Mouse (Mus musculus) layer of hippocampus, postnatal 36 days (tissue): ENCODE data around the gene Faap20. TPM values are rescaled to one million over a fixed set of nuclear protein-coding genes. Genes with fewer than 3 reads are reported as not detected.

Source experiments
- DNase-seq, 2 experiments: peaks; one replicate each; pipeline ENCODE4 v3.0.0; 2022
- total RNA-seq, 2 experiments: library from RNA; stranded (reverse); gene quantifications; 2 replicates each; pipeline ENCODE4 v1.2.3; 2021

The Faap20 gene
- total RNA-seq: 10 to 100 TPM; 30.9 to 35.1 TPM

GRCm38 (mm10) chr4:155249648-155250351 lies at the start of gene Faap20:
Faap20 (plus strand) TSS chr4:155249802.
- DNase-seq: peak; percentile 81 to 84

GRCm38 (mm10) chr4:155200861-155201390 lies 48.7 kb upstream of the Faap20 start:
- DNase-seq: no peak

DNA sequence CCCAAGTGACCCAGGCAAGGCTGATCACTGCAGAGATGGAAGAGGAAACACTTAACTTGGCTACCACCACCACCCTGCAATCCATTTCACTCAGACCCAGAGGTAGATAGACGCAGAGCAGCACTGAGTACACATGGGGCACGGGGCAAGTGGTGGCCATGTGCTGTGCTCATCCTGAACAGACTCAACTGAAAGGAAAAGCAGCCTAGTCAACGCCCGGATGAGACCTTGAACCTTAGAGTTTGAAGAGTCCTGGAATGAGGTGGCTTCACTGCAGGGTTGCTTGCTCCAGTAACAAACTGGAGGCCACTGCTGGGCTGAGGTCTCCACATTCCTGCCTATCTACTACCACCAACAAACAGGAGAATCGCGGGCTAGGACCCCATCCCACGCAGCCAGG lies 47.8 kb upstream of the Faap20 start:
- DNase-seq: no peak

DNA sequence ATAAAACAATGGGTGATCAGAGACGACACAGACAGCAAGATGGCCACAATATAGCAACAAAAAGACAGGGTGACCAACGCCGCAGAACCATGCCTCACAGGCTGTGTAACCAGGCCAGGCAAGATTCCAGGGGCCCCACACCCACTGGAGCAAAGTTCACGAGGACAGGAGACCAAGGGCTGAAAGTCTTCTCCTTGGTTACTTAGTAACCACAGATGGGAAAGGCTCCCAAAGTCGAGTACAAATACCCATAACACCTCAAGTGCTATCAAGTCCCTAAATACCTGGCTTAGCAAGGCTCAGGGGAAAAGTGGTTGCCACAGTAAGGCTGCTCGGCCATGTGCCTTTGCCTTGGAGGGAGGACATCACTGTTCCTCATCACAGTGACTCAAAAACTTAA lies 43.7 kb upstream of the Faap20 start:
- no peak for DNase-seq

- no peak for DNase-seq
Measured at GRCm38 (mm10) chr4:155206498-155206897, 43.1 kb upstream of the Faap20 start.

DNA sequence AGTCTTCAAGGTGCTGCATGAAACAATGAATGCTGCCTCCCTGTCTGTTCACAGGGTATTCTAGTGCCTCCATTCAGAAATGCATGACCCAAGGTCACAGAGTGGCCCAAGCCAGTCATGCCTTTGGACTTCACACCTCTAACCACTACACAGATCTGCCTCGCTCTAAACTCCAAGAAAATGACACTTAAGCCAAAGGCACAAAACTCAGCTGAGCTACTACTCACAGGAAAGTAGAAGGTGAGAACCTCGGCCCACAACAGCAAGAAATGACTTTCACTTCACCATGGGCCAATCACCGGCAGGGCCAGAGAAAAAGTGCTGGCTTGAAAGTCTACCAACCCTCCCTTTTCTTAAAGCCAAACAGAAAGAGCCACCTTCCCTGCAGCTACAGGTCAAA lies 41.8 kb upstream of the Faap20 start:
- no peak for DNase-seq

DNA sequence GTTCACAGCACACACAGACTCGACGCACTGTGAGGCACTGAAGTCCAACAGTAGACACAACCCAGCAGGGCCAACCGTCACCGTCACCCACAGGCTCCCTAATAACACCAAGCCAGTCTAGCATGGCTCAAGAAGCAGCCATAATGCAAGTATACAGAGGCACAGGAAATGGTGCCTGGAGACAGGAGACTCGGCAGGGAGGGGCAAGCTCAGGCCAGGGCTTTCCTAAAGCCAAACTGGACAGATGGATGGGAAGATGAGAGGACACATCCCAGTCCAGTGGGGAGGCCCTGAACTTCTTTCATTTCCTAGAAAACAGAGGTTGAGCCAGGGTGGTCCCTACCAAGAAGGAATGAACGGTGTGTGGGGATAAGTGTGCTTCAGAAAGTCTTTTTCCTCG lies 41.0 kb upstream of the Faap20 start:
- no peak for DNase-seq

DNA sequence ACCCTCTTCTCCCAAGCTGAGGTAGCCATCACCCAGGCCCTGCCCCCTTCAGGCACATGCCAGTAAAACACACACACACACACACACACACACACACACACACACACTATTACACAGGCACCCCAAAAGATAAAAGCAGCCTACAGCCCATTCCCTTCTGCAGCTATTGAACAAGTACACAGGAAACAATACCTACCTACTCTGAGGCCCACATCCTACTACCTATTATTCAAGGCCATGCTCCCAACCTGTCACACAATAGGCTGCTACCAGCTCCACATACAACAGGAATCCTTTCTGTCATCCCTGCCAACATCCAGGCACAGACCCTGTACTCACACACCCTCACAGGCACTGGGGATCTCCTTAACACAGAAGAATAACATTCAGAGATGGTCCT lies 40.5 kb upstream of the Faap20 start:
- no peak for DNase-seq

DNA sequence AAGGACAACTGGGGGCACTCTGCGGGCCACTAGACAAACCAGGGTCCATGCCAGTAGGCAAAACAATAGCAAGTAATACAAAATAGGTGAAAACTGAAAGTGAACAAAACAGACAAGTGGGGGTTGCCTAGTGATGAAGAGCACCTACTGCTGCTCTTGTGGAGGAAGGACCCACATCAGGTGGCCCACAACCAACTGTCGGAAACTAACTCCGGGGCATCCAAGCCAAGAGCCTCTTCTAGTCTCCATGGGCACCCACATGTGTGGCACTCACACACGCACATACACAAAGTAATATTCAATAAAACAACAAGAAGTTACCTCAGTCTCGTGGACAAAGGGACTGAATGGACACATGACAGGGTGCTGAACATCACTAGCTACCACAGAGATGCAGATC lies 40.1 kb upstream of the Faap20 start:
- DNase-seq: no peak

GRCm38 (mm10) chr4:155213052-155213751 lies 36.4 kb upstream of the Faap20 start:
- no peak for DNase-seq

GRCm38 (mm10) chr4:155213752-155214054 lies 35.9 kb upstream of the Faap20 start:
- no peak for DNase-seq

DNA sequence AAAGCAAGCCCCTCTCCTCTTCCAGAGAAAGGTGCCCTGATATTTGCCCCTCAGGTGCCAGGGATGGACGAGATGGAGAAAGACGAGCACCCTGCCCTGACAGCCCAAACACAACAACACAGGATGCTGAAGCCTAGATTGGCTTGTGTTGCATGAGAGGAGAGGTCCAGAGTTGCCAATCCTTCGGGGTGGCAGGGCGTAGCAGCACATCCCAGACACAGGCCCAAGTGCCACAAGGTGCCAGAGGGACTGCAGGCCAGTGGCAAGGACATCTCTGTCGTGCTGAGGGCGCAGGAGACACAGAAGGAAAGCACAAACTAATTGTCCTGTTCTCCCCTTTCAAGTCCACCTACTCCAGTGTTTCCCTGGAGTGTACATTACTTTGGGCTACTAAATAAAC lies 35.4 kb upstream of the Faap20 start:
- DNase-seq: no peak

DNA sequence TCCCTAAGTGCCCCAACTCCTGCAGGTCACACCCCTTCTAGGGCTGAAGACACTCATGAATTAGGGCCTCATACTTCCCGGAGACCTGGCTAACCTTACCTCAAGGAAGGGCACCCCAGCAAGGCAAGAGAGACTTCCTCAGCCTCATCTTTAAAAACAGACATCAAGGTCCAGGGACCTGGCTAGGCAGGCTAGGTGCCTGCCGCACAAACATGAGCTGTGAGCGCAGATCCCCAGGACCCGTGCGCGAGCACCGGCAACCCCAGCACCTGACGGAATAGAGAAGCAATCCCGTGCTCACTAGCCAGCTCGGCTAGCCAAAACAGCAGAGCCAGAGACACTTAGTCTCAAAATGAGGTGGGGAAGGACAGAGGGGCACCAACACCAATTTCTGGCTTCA lies 34.8 kb upstream of the Faap20 start:
- DNase-seq: no peak

- DNase-seq: no peak
Measured at GRCm38 (mm10) chr4:155215203-155215602, 34.4 kb upstream of the Faap20 start.

GRCm38 (mm10) chr4:155215773-155216630 lies 33.6 kb upstream of the Faap20 start:
- DNase-seq: no peak

- DNase-seq: no peak
Measured at GRCm38 (mm10) chr4:155217241-155218103, 32.1 kb upstream of the Faap20 start.

GRCm38 (mm10) chr4:155218104-155218732 lies 31.4 kb upstream of the Faap20 start:
- DNase-seq: no peak

DNA sequence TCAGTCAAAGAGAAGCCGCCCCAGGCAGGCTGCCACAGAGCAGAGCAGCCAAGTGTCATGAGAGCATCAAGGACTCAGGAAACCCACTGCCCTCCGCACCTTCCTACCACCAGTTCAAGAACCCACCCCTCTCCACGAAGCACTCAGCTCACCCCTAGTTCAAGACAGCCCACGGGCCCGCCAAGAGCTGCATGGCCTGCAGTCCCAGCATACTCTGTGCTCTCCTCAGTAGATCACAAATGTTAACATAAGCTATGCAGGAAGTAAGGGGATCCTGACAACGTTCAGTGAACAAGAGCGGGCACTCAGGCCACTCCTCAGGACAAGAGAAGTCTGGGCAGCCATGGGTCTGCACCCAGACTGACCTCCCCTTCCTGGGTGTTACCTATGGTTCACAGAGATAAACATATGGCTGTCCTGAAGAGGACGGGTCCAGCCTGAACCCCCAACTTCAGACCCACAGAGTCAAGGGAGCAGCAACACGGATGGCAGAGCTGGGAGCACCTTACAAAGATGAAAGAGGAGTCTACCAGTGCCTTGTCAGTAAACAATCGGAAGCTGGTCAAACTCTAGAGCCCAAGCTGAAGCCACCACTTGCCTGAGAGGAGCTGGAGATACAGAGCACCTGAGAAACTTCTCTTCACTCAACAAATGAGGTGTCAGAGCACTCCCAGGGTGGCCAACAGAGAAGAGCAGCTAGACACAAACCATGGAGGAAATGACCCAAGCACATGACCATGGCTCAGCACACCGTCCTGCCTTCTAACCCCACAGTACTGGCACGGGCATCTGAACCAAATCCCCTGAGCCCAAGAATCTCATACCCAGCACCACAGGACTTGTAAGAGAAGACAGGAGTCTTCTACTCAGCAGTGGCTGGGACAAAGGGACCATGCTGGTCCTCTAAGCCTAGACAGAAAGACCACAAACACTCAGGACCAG lies 30.1 kb upstream of the Faap20 start:
- DNase-seq: no peak

DNA sequence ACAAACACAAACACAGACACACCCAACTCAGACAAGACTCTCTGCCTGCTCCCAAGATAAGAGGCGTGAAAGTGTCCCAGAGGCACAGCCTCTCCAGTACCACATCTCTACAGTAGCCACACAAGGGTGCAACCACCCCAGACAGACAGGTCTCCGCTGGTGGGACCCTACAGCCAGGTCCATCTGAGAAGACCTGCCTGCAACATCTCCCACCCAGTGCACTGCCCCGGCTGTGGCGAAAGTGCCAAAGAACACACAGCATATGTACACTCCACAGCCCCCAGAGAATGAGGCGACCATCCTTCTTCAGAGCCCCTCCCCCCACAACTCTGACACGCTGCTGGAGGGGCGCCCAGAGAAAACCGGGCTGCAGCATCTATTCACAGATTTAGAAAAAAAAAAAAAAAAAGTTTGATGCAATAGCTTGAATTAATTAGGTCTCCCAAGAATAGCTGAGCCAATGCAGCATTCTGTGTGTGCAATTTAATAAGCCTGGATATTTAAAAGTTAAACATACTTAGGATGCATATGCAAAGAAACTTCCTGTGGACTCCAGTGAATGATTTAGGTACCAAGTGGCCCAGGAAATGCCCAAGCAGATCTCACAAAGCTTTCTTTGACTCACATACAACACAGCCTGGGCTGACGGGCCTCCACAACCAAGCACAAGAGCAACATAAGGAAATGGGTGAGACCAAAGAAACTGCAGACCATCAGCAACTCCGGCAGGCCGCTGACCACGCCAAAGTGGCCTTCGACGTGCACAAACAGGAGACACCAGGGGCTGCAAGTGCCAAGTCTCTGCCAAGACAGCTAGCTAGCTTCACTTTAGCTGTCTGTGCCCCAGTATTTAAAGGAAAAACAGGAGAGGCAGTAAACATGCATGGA lies 29.1 kb upstream of the Faap20 start:
- DNase-seq: no peak
